Mouse (Mus musculus): ENCODE results near the gene Mut.
A peak's percentile ranks its signal among the peaks of the same experiment; 100 is the strongest.

Gene Mut

DNA sequence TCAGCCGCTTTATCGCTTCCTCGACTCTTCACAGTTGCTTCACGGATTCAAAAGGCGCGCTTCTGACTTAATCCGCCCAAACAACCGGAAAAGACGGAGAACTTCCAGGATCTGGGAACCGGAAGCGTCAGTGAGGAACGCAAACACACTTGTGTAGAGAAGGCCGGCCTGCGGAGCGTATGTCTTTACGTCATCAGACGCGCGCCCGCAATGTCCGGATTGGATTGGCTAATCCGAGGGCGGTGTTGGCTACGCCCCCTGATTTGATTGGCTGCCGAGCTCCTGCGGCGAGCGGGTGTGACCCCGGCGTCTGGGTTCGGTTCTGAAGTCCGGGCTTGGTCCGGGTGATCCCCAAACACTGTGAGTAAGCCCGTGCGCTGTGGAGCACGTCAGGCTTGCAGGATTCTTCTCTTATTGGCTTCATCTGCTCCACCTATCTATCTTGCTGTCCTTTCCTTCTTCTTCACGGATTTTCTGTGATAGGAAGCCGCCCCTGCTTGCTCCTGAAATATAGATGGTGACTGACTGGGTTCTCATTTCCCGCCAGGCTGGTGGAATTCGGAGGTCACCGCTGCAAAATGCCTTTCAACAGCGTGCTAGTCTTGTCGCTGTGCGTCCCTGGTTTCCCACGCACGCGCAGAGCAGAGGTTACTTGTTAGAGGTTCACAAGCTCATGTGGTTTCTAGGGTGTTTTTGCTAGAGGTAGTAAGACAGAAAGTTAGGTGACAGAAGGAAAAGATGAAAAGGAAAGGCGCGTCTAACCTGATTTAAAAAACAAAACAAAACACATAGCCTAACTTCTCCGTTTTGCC lies at the start of gene Mut, which contains the start of gene Cenpq:
Gene Mut (plus strand): TSS at position 266 of the 812 bp plus-strand sequence.
Gene Cenpq (minus strand): TSS at position 628 of the 812 bp plus-strand sequence.
- DNase-seq (ENCODE audit: extremely low spot score, low spot score) = peak; percentile 94

DNA sequence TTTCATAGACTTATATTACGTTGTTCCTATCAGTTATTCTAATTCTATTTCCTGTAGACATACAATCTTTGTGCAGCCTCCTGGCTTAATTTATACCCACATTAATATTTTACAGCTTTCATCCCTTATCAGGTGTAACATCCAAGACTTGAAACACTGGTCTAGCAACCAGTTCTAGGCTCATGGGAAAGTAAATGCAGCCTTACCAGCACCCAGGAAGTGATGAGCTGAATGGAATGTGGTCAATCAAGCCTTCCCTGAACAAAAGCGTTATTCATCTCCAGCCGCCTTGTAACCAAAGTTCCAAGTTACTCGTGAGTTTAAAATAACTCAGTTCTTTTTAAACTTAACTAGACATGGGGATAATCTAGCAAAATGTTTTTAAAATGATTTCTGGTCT lies 49.3 kb upstream of the Mut start:
- DNase-seq (ENCODE audit: extremely low spot score, low spot score) = no peak

DNA sequence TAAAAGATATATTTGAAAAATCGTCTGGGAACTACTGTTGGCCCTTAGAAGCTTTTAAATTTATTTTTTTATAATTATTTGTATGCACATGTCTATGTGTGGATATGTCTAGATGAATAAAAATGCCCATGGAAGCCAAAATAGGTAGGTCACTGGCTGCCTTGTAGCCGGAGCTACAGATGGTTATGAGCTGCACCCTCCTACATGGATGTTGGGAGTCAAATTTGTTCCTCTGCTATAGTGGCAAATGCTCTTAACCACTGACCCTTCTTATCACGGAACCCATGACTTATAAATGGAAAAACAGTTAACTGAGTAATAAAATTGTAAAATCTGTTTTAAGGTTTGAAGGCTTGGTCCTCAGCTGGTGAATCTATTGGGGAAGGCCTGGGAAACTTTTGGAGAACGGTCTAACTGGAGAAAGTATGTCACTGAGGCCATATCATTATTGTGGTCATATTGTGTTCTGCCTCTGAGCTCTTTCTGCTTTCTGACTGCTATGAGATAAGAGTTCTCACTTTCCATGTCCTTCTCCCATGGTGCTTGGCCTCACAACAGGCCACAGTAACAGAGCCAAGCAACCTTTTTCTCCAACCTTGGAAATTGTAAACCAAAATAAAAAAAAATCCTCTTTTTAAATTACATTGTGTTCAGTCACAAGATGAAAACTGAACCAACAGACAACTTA lies 46.5 kb upstream of the Mut start:
- DNase-seq (ENCODE audit: extremely low spot score, low spot score) = no peak

DNA sequence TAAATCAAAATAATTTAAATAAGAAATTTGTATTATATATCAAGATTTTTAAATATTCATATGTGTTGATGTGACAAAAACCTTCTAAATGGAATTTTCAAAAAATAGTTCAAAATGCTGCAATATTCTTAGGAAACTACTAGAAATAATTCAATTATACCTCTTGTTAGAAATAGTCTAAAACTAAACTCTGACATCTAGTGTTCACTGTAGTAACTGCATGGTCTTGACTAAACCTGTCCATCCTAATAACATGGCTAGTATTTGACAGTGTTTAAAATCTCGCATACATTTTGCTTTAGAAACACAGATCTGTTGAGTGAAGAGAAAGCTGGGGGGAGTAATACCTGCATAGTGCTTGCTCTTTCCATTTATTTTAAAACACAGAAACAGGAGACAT lies 37.6 kb upstream of the Mut start:
- DNase-seq (ENCODE audit: extremely low spot score, low spot score) = no peak

DNA sequence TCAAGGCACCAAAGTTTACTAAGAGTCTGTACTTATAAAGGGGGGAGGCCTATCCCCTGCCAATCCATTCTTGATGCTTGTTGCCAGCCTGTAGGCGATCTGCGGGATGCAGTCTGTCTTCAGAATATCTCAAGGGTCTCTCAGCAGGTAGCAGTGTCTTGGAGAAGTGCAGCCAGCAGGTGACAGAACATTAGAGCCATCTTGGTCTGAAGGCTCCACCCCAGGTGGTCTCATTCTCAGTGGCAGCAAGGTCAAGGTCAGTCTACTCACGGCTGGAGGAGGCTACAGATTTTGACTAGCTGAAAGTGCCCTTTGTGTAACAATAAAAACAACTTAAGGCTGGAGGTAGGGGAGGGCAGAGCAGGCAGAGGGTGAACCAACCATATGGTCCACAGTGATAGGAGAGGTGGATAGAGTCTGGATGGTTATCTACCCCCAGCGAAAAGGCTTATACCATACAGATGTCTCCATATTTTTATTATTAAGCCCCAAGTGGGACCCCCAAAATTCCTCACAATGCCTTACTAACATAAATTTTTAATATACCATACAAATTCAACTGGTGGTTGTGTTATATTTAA lies 34.6 kb upstream of the Mut start:
- no peak for DNase-seq (ENCODE audit: extremely low spot score, low spot score)

DNA sequence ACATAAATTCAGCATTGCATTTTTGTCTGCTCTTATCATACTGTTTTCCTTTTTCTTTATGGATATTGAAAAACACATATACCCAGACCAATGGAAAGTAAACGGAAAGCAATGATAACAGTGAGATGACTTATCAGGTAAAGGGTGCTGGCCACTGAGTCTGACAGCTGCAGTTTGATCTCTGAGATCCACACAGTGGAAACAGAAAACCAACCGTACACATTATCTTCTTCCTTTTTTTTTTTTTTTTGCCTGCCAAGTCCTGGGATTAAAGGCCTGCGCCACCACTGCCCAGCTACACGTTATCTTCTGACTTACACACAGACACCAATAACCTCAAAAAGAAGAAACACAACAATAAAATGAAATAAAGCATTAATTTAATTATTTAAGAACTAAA lies 31.1 kb upstream of the Mut start:
- DNase-seq (ENCODE audit: extremely low spot score, low spot score) = no peak

DNA sequence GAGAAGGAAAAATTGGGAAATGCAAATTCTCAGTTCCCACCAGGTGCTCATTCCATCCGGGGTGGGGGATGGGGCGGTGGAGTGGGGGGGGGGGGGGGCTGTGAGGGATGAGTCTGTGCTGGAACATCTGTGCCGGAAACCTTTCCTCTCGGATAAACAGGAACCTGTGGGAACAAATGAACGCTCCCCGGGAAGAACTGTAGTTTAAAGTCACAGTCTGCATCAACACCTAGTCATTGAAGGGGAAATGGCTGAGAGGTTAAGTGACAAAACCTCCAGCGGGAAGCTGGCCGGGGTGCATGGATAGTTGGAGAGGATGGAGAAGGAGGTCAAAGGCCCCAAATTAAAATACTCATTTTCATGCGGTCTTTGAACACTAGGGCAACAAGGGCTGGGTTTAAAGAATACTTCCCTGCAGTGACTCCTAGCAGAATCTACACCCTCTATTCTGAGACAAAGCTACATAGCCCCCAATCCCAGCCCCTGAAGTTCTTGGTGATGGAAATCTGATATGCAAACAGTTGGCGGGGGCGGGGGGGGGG lies 30.4 kb upstream of the Mut start:
- DNase-seq (ENCODE audit: extremely low spot score, low spot score) = no peak

DNA sequence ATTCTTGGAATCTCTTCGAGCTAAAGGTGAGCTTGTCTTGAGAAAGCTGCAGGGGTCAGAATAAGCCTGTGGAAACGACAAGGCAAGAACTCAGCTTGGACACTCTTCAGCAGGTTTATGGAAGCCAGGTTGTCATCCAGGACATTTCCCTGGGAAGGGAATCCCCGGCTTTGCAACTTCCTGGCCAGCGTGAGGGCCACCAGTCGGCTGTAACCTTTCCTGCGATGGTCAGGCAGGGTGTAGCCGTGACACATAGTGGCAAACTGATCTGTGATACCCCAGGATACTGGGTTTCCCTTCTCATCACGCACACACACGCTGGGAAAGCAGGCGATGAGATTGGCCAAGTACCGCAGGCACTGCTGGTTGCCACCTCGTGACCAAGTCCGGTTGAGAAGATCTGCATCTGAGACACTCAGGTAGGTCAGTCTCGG lies 29.7 kb upstream of the Mut start:
- DNase-seq (ENCODE audit: extremely low spot score, low spot score) = peak; percentile 20

DNA sequence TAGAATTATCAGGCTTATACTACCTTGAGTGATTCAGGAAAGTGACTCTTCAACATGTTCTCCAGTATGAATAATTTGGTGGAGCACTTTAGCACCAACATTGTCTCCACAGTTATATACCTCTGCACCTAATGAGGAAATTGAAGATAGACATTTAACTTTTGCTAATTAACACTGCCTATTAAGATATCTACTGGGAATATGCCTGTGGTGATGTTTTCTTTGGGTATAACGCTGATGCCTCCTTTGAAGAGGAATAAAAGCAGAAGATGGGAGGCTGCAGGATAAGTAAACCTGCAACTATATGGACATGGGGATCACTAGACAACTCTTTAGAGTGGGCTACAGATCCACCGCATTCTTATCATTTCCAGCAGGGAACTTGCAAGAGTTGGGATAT lies 20.2 kb upstream of the Mut start, which contains the start of gene Glyatl3:
Gene Glyatl3 (minus strand): TSS at position 101 of the 400 bp plus-strand sequence.
- DNase-seq (ENCODE audit: extremely low spot score, low spot score) = no peak

DNA sequence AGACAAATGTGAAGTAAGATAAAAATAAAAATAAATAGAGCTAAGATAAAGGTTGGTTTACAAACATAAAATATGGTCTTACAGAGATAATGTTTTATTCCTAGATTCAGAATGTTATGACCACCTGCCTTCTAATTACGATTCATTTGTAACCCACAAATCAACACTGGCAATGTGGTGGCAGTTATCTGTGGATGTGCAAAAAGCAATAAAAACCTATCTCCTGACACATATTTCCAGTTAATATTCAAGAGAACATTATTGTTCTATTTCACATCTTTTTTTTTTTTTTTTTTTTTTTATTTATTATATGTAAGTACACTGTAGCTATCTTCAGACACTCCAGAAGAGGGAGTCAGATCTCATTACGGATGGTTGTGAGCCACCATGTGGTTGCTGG lies 19.0 kb upstream of the Mut start:
- DNase-seq (ENCODE audit: extremely low spot score, low spot score) = no peak

DNA sequence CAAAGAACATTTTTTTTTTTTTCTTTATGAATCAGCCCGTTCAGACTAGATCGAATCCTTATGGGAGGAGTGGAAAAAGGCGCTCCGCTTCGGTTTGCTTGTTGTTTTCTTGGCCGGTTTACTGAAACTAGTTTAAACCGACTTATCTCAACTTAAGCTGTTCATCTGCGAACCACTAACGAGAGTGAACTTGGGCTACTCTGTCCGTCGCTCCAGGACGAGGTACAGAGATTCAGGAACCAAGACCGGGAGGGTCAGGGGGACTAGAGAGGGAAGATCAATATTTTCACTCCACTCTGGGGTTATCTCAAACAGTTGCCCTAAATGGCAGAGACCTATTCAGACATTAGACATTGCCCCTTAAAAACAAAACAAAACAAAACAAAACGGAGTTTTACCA lies 500 bp upstream of the Mut start:
- DNase-seq (ENCODE audit: extremely low spot score, low spot score) = no peak

DNA sequence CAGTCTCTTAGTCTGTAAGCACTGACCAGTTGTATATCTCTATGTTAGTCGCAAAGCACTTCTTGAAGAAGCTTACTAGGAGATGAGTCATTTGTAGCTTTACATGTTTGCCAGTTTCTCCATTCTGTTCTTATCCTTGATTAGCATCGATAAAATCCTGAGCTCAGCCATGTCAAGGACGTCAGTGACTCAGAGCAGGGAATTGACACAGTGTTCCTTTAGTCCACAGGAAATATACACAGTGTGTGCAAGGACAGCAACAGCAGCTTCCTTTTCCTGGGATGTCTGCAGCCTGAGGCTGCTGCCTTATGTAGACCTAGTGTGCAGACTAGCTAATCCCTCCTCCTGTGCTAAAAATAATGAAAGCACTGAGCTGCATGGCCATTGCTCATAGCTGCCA lies 14.0 kb downstream of the Mut start:
- no peak for DNase-seq (ENCODE audit: extremely low spot score, low spot score)

DNA sequence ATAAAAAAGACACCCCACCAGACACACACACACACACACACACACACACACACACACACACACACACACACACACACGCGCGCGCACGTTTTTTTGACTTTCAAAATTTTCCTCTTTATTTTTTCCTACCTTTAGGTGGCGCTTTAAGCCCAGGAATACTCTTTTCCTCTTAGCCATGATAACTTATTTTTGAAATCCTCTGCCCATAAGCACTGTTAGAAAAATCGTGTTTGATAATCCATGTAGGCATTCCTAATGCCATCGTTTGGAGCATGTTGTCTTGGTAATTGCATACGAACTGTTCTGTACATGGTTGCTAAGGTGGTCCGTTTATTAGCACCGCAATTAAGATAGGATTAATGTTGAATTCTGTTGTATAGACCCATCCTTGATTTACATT lies 43.4 kb downstream of the Mut start:
- no peak for DNase-seq (ENCODE audit: extremely low spot score, low spot score)

DNA sequence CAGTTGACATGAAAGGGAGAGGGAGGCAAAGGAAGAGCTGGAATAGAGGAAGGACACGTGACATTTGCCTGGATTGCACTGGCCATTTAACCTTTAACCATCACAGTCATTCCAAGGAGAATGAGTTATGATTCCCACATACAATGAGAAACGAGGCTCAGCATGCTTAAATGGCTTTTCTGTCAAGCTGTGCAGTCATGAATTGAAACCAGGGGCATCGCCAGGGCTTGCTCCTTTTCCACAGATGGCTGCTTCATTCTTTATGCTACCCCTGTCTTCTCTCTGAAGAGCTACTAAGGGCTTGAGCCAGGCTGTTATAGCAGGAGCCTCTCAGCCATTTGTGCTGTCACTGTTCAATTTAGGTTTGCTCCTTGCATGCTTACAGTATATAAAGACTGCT lies 57.6 kb downstream of the Mut start:
- DNase-seq (ENCODE audit: extremely low spot score, low spot score) = peak; percentile 14

All from neural tube, embryonic 10.5 days (tissue).